In the genomic region with DNA sequence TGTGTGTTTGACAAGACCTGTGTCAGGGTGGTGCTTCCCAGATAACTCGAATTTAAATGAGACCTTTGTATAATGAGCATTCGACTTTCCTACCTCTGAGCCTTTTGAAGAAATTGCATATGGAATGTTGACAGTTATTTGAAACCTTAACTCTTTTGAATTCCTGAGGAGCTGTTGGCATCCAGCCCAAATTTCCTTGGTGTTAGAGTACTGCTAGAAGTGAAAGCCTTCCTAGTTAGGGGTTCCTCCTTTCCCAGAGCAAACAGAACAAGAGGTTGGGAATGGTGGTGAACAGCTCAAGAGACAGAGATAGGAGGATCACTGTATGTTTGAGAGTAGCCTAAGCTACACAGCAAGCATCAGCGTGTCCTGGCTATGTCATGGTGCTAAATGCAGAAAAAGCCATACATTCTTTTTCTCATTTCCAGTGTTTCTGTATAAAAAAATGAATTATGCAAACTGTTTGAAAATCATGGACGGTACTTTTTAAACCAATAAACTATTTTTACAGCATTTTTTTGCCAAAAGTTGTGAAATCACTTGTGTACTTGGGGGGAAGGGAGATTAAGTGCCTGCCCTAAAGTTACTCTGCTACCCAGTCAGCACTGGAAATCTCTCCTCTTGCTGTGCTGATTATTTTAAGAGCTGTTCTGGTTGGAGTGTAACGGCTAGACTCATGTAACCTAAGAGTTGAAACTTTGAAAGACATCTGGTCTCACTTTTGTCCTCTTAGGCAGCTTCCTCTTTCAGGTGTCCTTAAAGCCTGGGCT, we compare ENCODE assay signal across 14 mouse cellular contexts. TPM values are rescaled to one million over a fixed set of nuclear protein-coding genes. Genes with fewer than 3 reads are reported as not detected.
DNase-seq lines count a peak whose midpoint lies in the region; ATAC-seq and TF ChIP-seq lines count a peak whose summit lies in the region.
"Had no signal": no experiment of that assay in that cellular context is flagged by ENCODE, and none has a peak within 500 bp of the region (broad histone marks: within the 10 kb centered on the region; RNA-seq: fewer than 3 reads in every experiment).

No protein-coding gene starts in this region.

- TF ChIP-seq CTCF in embryonic fibroblast, embryonic 13.5 days (IDR thresholded peaks at IDR 0.05; ENCODE audit: borderline replicate concordance, insufficient read depth, low read length) = no peak

- no peak overlapping the region for H3K4me3 ChIP-seq in embryonic facial prominence, embryonic 11.5 days (ENCODE audit: low read depth, low read length)
- no peak overlapping the region for H3K4me3 ChIP-seq in embryonic facial prominence, embryonic 10.5 days
- no peak overlapping the region for H3K4me3 ChIP-seq in kidney, embryonic 14.5 days (ENCODE audit: low read length)
- H3K4me3 ChIP-seq in embryonic fibroblast, embryonic 13.5 days (ENCODE audit: insufficient read depth, low read length) = no peak overlapping the region
- no peak overlapping the region for H3K4me3 ChIP-seq in lung, embryonic 15.5 days
- H3K4me3 ChIP-seq: limb, embryonic 15.5 days had no signal

- H3K4me1 ChIP-seq in embryonic facial prominence, embryonic 11.5 days (ENCODE audit: control insufficient read depth, insufficient read depth, low read length) = peaks cover 6% of the 10 kb centered on the region
- H3K4me1 ChIP-seq in embryonic facial prominence, embryonic 10.5 days = peaks cover 62% of the 10 kb centered on the region
- peaks cover 6% of the 10 kb centered on the region for H3K4me1 ChIP-seq in kidney, embryonic 14.5 days (ENCODE audit: control insufficient read depth, insufficient read depth, low read length)
- H3K4me1 ChIP-seq in embryonic fibroblast, embryonic 13.5 days (ENCODE audit: control insufficient read depth, insufficient read depth, low read length) = peaks cover 18% of the 10 kb centered on the region
- peaks cover 74% of the 10 kb centered on the region for H3K4me1 ChIP-seq in lung, embryonic 15.5 days

- no peak for ATAC-seq in embryonic facial prominence, embryonic 11.5 days (replicated peaks; ENCODE audit: insufficient number of reproducible peaks, low FRiP score, low TSS enrichment, low read depth)
- ATAC-seq in kidney, embryonic 14.5 days (ENCODE audit: low FRiP score, low TSS enrichment) = no peak
- ATAC-seq in lung, embryonic 15.5 days (ENCODE audit: borderline replicate concordance, extremely low read depth, low FRiP score, low TSS enrichment) = no peak
- ATAC-seq: forebrain, embryonic 16.5 days; midbrain, embryonic 16.5 days had no signal

- WGBS in embryonic facial prominence, embryonic 11.5 days = 53% methylated on average over 5 of the region's 5 CpGs
- 68% methylated on average over 5 of the region's 5 CpGs for WGBS in embryonic facial prominence, embryonic 10.5 days
- WGBS in kidney, embryonic 14.5 days = 75% methylated on average over 5 of the region's 5 CpGs
- WGBS in lung, embryonic 15.5 days = 41% methylated on average over 5 of the region's 5 CpGs

- peak; percentile 68 for DNase-seq in embryonic facial prominence, embryonic 11.5 days (ENCODE audit: low spot score)
- no peak for DNase-seq in embryonic facial prominence, embryonic 10.5 days (ENCODE audit: low spot score)
- DNase-seq in kidney, postnatal 10 days = peak; percentile 74
- no peak for DNase-seq in neural tube, embryonic 10.5 days (ENCODE audit: extremely low spot score, low spot score)
- no peak for DNase-seq in left cerebral cortex, adult 18-20 months (ENCODE audit: low spot score in 2 of 2)
- DNase-seq: adrenal gland, adult 8-10 months; cerebellum, adult 11 months; kidney, adult 8-10 months had no signal

- no peaks in the 10 kb centered on the region for H3K9me3 ChIP-seq in embryonic facial prominence, embryonic 11.5 days (replicated peaks; ENCODE audit: control insufficient read depth, low read length)
- H3K9me3 ChIP-seq in embryonic facial prominence, embryonic 10.5 days = no peaks in the 10 kb centered on the region
- H3K9me3 ChIP-seq in kidney, embryonic 14.5 days (ENCODE audit: control insufficient read depth, low read length) = no peaks in the 10 kb centered on the region
- no peaks in the 10 kb centered on the region for H3K9me3 ChIP-seq in lung, embryonic 15.5 days
- H3K9me3 ChIP-seq: limb, embryonic 15.5 days had no signal

- H3K27me3 ChIP-seq in embryonic facial prominence, embryonic 11.5 days (ENCODE audit: control insufficient read depth, insufficient read depth, low read length) = no peaks in the 10 kb centered on the region
- H3K27me3 ChIP-seq in embryonic facial prominence, embryonic 10.5 days (replicated peaks; ENCODE audit: low read depth, poor library complexity, severe bottlenecking) = no peaks in the 10 kb centered on the region
- no peaks in the 10 kb centered on the region for H3K27me3 ChIP-seq in kidney, embryonic 14.5 days (ENCODE audit: control insufficient read depth, insufficient read depth, low read length)
- no peaks in the 10 kb centered on the region for H3K27me3 ChIP-seq in lung, embryonic 15.5 days
- H3K27me3 ChIP-seq: limb, embryonic 15.5 days had no signal

- no peak overlapping the region for H3K9ac ChIP-seq in embryonic facial prominence, embryonic 11.5 days (replicated peaks; ENCODE audit: low read length)
- no peak overlapping the region for H3K9ac ChIP-seq in kidney, embryonic 14.5 days (ENCODE audit: low read depth, low read length)
- H3K9ac ChIP-seq in lung, embryonic 15.5 days = no peak overlapping the region
- H3K9ac ChIP-seq: limb, embryonic 15.5 days had no signal

- H3K36me3 ChIP-seq in embryonic facial prominence, embryonic 11.5 days (replicated peaks; ENCODE audit: control insufficient read depth, insufficient read depth, low read depth, low read length) = no peaks in the 10 kb centered on the region
- H3K36me3 ChIP-seq in embryonic facial prominence, embryonic 10.5 days (replicated peaks) = peaks cover 42% of the 10 kb centered on the region
- H3K36me3 ChIP-seq in kidney, embryonic 14.5 days (ENCODE audit: control insufficient read depth, insufficient read depth, low read length) = peaks cover 28% of the 10 kb centered on the region
- peaks cover 23% of the 10 kb centered on the region for H3K36me3 ChIP-seq in lung, embryonic 15.5 days

- H3K27ac ChIP-seq in embryonic facial prominence, embryonic 11.5 days (replicated peaks; ENCODE audit: low read depth, low read length) = no peak overlapping the region
- no peak overlapping the region for H3K27ac ChIP-seq in embryonic facial prominence, embryonic 10.5 days (replicated peaks)
- H3K27ac ChIP-seq in kidney, embryonic 14.5 days (ENCODE audit: low read depth, low read length) = no peak overlapping the region
- H3K27ac ChIP-seq in embryonic fibroblast, embryonic 13.5 days (ENCODE audit: insufficient read depth, low read length) = peak overlapping the region; percentile 50; the same call in 1 of the 2 replicates
- H3K27ac ChIP-seq in lung, embryonic 15.5 days = peak overlapping the region; percentile 83
- H3K27ac ChIP-seq: limb, embryonic 15.5 days had no signal

- no peak overlapping the region for H3K4me2 ChIP-seq in embryonic facial prominence, embryonic 11.5 days (ENCODE audit: low read depth, low read length)
- no peak overlapping the region for H3K4me2 ChIP-seq in kidney, embryonic 14.5 days (replicated peaks; ENCODE audit: low read depth, low read length)
- peak overlapping the region; percentile 18; the same call in 1 of the 2 replicates for H3K4me2 ChIP-seq in lung, embryonic 15.5 days
- H3K4me2 ChIP-seq: limb, embryonic 15.5 days had no signal

- TF ChIP-seq POLR2A in embryonic fibroblast, embryonic 13.5 days (IDR thresholded peaks at IDR 0.05; ENCODE audit: low read depth, low read length) = no peak

RNA-seq across cellular contexts. Expression of gene Tmem150a, which starts 2.4 kb away (rescaled TPM):
- polyA plus RNA-seq in embryonic facial prominence, embryonic 11.5 days (2014; fragmentation: Nextera tagmentation; extraction: Ambion mirVana) = 7.9 and 9.0 TPM in 2 replicates
- polyA plus RNA-seq in embryonic facial prominence, embryonic 10.5 days (2016; fragmentation: Nextera tagmentation; extraction: Ambion mirVana) = 6.1 and 6.3 TPM in 2 replicates
- 18.3 and 18.7 TPM in 2 replicates for polyA plus RNA-seq in kidney, embryonic 14.5 days (2014; fragmentation: Nextera tagmentation; extraction: Ambion mirVana)
- 35.5 and 47.6 TPM in 2 replicates for polyA plus RNA-seq in embryonic fibroblast, embryonic 13.5 days (2011; ENCODE audit: insufficient read length, low read depth, missing spikeins)
- 12.1 and 12.2 TPM in 2 replicates for polyA plus RNA-seq in lung, embryonic 15.5 days (2015; fragmentation: Nextera tagmentation; extraction: Ambion mirVana)
- total RNA-seq in left cerebral cortex, adult 18-20 months (2021) = 10 to 100 TPM in 1 of 2 experiments, 1 to 10 TPM in 1; 6.8 to 11.0 TPM

RNA-seq across cellular contexts. Expression of gene 0610030E20Rik, which starts 5.7 kb away (rescaled TPM):
- polyA plus RNA-seq in embryonic facial prominence, embryonic 11.5 days (2014; fragmentation: Nextera tagmentation; extraction: Ambion mirVana) = 16.4 and 19.8 TPM in 2 replicates
- 28.0 and 28.8 TPM in 2 replicates for polyA plus RNA-seq in embryonic facial prominence, embryonic 10.5 days (2016; fragmentation: Nextera tagmentation; extraction: Ambion mirVana)
- 26.7 and 29.8 TPM in 2 replicates for polyA plus RNA-seq in kidney, embryonic 14.5 days (2014; fragmentation: Nextera tagmentation; extraction: Ambion mirVana)
- 11.3 and 14.5 TPM in 2 replicates for polyA plus RNA-seq in embryonic fibroblast, embryonic 13.5 days (2011; ENCODE audit: insufficient read length, low read depth, missing spikeins)
- polyA plus RNA-seq in lung, embryonic 15.5 days (2015; fragmentation: Nextera tagmentation; extraction: Ambion mirVana) = 27.4 and 28.2 TPM in 2 replicates
- total RNA-seq in left cerebral cortex, adult 18-20 months (2021) = 10 to 100 TPM; 17.1 to 17.7 TPM

RNA-seq across cellular contexts. Expression of gene Usp39, which starts 7.8 kb away (rescaled TPM):
- polyA plus RNA-seq in embryonic facial prominence, embryonic 11.5 days (2014; fragmentation: Nextera tagmentation; extraction: Ambion mirVana) = 107 and 111 TPM in 2 replicates
- polyA plus RNA-seq in embryonic facial prominence, embryonic 10.5 days (2016; fragmentation: Nextera tagmentation; extraction: Ambion mirVana) = 83.4 and 85.3 TPM in 2 replicates
- polyA plus RNA-seq in kidney, embryonic 14.5 days (2014; fragmentation: Nextera tagmentation; extraction: Ambion mirVana) = 51.3 and 69.1 TPM in 2 replicates
- polyA plus RNA-seq in embryonic fibroblast, embryonic 13.5 days (2011; ENCODE audit: insufficient read length, low read depth, missing spikeins) = 73.5 and 75.2 TPM in 2 replicates
- 45.1 and 49.6 TPM in 2 replicates for polyA plus RNA-seq in lung, embryonic 15.5 days (2015; fragmentation: Nextera tagmentation; extraction: Ambion mirVana)
- 10 to 100 TPM; 32.6 to 33.6 TPM for total RNA-seq in left cerebral cortex, adult 18-20 months (2021)

RNA-seq across cellular contexts. Expression of gene Rnf181, which starts 13.9 kb away (rescaled TPM):
- polyA plus RNA-seq in embryonic facial prominence, embryonic 11.5 days (2014; fragmentation: Nextera tagmentation; extraction: Ambion mirVana) = 95.1 and 96.7 TPM in 2 replicates
- polyA plus RNA-seq in embryonic facial prominence, embryonic 10.5 days (2016; fragmentation: Nextera tagmentation; extraction: Ambion mirVana) = 106 and 111 TPM in 2 replicates
- polyA plus RNA-seq in kidney, embryonic 14.5 days (2014; fragmentation: Nextera tagmentation; extraction: Ambion mirVana) = 103 and 106 TPM in 2 replicates
- polyA plus RNA-seq in embryonic fibroblast, embryonic 13.5 days (2011; ENCODE audit: insufficient read length, low read depth, missing spikeins) = 80.0 and 99.9 TPM in 2 replicates
- 130 and 137 TPM in 2 replicates for polyA plus RNA-seq in lung, embryonic 15.5 days (2015; fragmentation: Nextera tagmentation; extraction: Ambion mirVana)
- 10 to 100 TPM; 78.9 to 81.5 TPM for total RNA-seq in left cerebral cortex, adult 18-20 months (2021)

RNA-seq across cellular contexts. Expression of gene Vamp5, which starts 27.4 kb away (rescaled TPM):
- polyA plus RNA-seq in embryonic facial prominence, embryonic 11.5 days (2014; fragmentation: Nextera tagmentation; extraction: Ambion mirVana) = 13.5 and 15.8 TPM in 2 replicates
- polyA plus RNA-seq in embryonic facial prominence, embryonic 10.5 days (2016; fragmentation: Nextera tagmentation; extraction: Ambion mirVana) = 13.6 and 15.9 TPM in 2 replicates
- polyA plus RNA-seq in kidney, embryonic 14.5 days (2014; fragmentation: Nextera tagmentation; extraction: Ambion mirVana) = 32.1 and 38.4 TPM in 2 replicates
- polyA plus RNA-seq in embryonic fibroblast, embryonic 13.5 days (2011; ENCODE audit: insufficient read length, low read depth, missing spikeins) = 20.1 and 23.5 TPM in 2 replicates
- 34.5 and 37.5 TPM in 2 replicates for polyA plus RNA-seq in lung, embryonic 15.5 days (2015; fragmentation: Nextera tagmentation; extraction: Ambion mirVana)
- 1 to 10 TPM; 6.1 to 7.0 TPM for total RNA-seq in left cerebral cortex, adult 18-20 months (2021)

Comparison
In these comparisons a context has a peak if more than half of its experiments do, and no peak if none do; other contexts are left out.
1. DNase-seq: peak in embryonic facial prominence, embryonic 11.5 days (single experiment) and kidney, postnatal 10 days (single experiment); none in embryonic facial prominence, embryonic 10.5 days (single experiment), neural tube, embryonic 10.5 days (single experiment) and left cerebral cortex, adult 18-20 months (0 of 2).
2. H3K27ac ChIP-seq: peak in embryonic fibroblast, embryonic 13.5 days (single experiment) and lung, embryonic 15.5 days (single experiment); none in embryonic facial prominence, embryonic 11.5 days (single experiment), embryonic facial prominence, embryonic 10.5 days (single experiment) and kidney, embryonic 14.5 days (single experiment).